Mouse (Mus musculus) 3T3-L1 (cell line): ENCODE data around the gene Prickle1.
A peak's percentile ranks its signal among the peaks of the same experiment; 100 is the strongest.

ENCODE experiments used
- DNase-seq: peaks from one replicate; pipeline ENCODE4 v3.0.0-alpha.2; 2015; ENCODE audit warnings: low read depth, low spot score

Prickle1 gene

GRCm38 (mm10) chr15:93594888-93595698 is 598 bp downstream of the Prickle1 start:
- DNase-seq, result peak; percentile 81

GRCm38 (mm10) chr15:93594296-93594887 is 1.3 kb downstream of the Prickle1 start:
- DNase-seq, result no peak

GRCm38 (mm10) chr15:93592596-93592995 is 3.1 kb downstream of the Prickle1 start:
- peak; percentile 10 for DNase-seq

- DNase-seq, result peak; percentile 86
These were observed 3.8 kb downstream of the Prickle1 start for GRCm38 (mm10) chr15:93591831-93592321.

- no peak for DNase-seq
These were observed 4.3 kb downstream of the Prickle1 start for GRCm38 (mm10) chr15:93591371-93591770.

- DNase-seq, result no peak
These were observed 7.3 kb downstream of the Prickle1 start for GRCm38 (mm10) chr15:93588401-93588800.

- no peak for DNase-seq
These were observed 8.0 kb downstream of the Prickle1 start for GRCm38 (mm10) chr15:93587660-93588059.

GRCm38 (mm10) chr15:93583051-93583450 is 12.6 kb downstream of the Prickle1 start:
- no peak for DNase-seq

GRCm38 (mm10) chr15:93581736-93582135 is 14.0 kb downstream of the Prickle1 start:
- no peak for DNase-seq

GRCm38 (mm10) chr15:93579899-93580298 is 15.8 kb downstream of the Prickle1 start:
- DNase-seq, result no peak

- no peak for DNase-seq
These were observed 16.6 kb downstream of the Prickle1 start for GRCm38 (mm10) chr15:93579100-93579499.

GRCm38 (mm10) chr15:93576361-93576760 is 19.3 kb downstream of the Prickle1 start:
- no peak for DNase-seq

- peak; percentile 93 for DNase-seq
These were observed 19.8 kb downstream of the Prickle1 start for GRCm38 (mm10) chr15:93575884-93576283.

GRCm38 (mm10) chr15:93572889-93573288 is 22.8 kb downstream of the Prickle1 start:
- DNase-seq, result no peak

GRCm38 (mm10) chr15:93570881-93571495 is 24.7 kb downstream of the Prickle1 start:
- no peak for DNase-seq

- DNase-seq, result no peak
These were observed 26.8 kb downstream of the Prickle1 start for GRCm38 (mm10) chr15:93568911-93569310.

- DNase-seq, result peak; percentile 9
These were observed 28.0 kb downstream of the Prickle1 start for GRCm38 (mm10) chr15:93567546-93568307.

- DNase-seq, result no peak
These were observed 32.2 kb downstream of the Prickle1 start for GRCm38 (mm10) chr15:93563491-93563890.

GRCm38 (mm10) chr15:93561540-93561939 is 34.2 kb downstream of the Prickle1 start:
- peak; percentile 35 for DNase-seq

- DNase-seq, result no peak
These were observed 37.3 kb downstream of the Prickle1 start for GRCm38 (mm10) chr15:93558421-93558820.

- DNase-seq, result no peak
These were observed 40.0 kb downstream of the Prickle1 start for GRCm38 (mm10) chr15:93555719-93556118.
